Mouse (Mus musculus) T-helper 1 cell (primary cell): ENCODE data around the gene Pdgfd.

Experiments used
- in situ Hi-C: fragments of 300-600 bp; cut with MboI, MseI; formaldehyde crosslinking; loops from one replicate; pipeline ENCODE4 v1.15.1; 2025; ENCODE audit warnings: high pct_unique_total_duplicates

The Pdgfd gene

DNA sequence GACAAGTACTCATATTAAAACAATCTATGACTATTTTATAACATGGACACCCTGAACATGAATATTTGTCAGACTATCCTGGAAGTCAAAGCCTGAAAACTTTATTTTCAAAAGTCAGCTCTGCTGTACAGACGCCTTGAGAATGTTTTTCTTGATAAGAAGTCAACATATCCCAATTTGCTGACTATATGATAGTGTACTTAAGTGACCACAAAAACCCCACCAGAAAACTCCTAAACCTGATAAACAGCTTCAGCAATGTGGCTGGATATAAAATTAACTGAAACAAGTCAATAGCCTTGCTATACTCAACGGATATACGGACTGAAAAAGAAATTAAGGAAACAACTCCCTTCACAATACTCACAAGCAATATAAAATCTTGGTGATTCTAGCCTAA lies 137.5 kb downstream of the Pdgfd start:
- in situ Hi-C loops = no loop called here

DNA sequence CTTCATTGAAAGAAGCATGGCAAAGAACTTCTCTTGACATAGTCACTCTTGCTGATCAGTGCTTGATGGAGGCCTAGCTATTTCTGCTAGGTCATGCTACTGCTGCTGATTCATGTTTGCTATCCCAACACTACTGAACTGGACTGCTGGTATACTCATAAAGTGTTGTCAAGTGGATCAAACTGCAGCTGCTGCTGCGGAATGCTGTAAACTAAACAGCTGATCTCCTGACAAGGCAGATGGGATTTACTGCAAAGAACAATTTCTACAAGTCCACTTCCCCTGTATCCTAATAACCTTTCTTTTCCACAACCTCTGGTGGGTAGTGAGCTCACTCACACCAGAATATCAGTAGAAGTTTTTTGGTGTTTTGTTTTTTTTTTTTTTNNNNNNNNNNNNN lies 148.7 kb downstream of the Pdgfd start:
- in situ Hi-C loops = loop anchor here (5.0 kb wide), 1 partner anchor 1510 kb away; no protein-coding TSS in a partner anchor

DNA sequence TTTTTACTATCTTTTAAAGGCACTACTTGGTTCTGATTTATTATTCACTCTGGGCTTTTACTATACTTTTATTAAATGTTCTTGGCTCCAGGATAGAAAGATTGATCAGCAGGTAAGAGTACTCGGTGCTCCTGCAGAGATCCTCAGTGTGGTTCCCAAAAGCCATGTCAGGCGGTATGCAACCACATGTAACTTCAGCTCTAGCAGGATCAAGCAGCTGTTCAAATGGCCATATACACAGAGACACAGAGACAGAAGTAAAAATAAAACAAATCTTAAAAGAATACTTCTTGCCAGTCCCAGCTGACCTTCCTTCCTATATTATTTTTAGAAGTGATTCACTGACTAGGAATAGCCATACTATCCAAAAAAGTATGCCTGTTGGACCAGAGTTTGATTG lies 157.0 kb downstream of the Pdgfd start:
- in situ Hi-C loops = no loop called here

- in situ Hi-C loops = no loop called here
These were observed 165.1 kb downstream of the Pdgfd start for GRCm38 (mm10) chr9:6333499-6333898.

GRCm38 (mm10) chr9:6336236-6336635 lies 167.9 kb downstream of the Pdgfd start:
- in situ Hi-C loops = no loop called here

GRCm38 (mm10) chr9:6337891-6338290 lies 169.5 kb downstream of the Pdgfd start:
- in situ Hi-C loops = no loop called here

GRCm38 (mm10) chr9:6338344-6338743 lies 170.0 kb downstream of the Pdgfd start:
- in situ Hi-C loops = no loop called here

DNA sequence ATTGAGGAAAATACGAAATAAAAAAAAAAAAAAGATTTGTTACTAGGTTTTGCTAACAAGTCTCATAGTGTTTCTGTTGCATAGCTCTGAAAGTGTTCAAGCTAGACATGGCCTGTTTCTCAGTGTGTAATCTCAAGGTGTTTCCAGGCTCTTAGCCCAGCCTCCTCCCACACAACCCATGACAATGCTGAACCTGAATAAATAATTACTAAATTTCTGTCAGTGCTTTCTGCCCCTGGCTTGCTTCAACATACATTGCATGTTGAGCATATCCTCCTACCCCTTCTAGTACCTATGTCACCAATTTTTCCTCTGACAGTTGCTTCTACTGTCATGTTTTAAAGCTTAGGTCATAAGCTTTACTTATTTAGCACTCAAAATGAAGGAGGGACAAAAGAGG lies 171.0 kb downstream of the Pdgfd start:
- in situ Hi-C loops = no loop called here

DNA sequence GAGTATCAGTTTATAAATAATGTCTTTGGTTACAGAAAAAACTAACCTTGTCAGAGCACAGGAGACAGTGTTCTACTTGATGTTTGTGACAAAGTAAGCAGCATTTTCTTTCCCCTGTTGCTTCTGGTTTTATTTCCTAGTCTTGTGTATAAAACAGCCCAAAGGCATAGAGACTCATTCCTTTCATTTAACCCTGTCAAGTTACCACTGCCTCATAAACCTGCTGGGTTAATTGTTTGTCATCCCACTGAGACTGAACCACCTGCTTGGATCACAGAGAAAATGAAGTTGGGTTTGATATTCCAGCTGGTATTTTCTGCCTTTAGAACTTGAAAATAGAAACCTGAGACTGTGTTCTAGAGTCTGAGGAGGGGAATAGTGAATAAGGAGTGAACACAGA lies 172.4 kb downstream of the Pdgfd start:
- in situ Hi-C loops = no loop called here

GRCm38 (mm10) chr9:6342854-6343253 lies 174.5 kb downstream of the Pdgfd start:
- in situ Hi-C loops = no loop called here

DNA sequence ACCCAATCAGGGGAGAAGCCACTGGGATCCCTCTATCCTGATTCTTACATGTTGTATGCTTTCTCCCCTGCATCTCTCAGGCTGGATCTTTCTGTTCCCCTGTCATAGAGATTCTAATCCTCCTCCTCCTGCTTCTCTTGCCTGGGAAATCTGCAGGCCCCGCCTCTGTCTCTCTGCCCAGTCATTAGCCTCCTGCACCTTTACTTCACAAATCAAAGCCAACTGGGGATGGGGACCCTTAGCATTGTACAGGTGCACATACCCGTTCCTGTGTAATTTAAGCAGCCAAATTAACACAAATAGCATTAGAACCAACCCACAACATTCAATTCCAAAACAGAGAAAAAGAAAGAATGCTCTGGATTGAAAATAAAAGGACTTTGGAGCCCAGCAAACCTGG lies 176.1 kb downstream of the Pdgfd start:
- in situ Hi-C loops = no loop called here

- in situ Hi-C loops = no loop called here
These were observed 176.5 kb downstream of the Pdgfd start for GRCm38 (mm10) chr9:6344924-6345323.

DNA sequence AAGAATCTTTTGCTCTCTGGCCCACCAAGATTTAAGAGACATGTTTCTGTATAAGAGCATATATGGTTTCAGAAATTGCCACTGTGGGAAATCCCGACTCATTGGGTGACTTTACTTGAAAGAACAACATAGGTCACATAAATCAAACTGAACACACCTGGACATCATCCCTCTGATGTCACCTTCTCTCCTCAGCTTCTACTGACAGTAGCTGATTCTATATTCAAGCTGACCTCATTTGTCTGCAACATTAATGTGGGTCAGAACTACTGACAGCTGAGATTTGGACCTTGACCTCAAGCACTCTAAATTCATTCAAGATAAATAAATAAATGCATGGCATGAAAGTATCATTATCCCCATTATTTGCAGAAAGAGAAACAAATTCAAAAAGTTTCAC lies 177.0 kb downstream of the Pdgfd start:
- in situ Hi-C loops = no loop called here

DNA sequence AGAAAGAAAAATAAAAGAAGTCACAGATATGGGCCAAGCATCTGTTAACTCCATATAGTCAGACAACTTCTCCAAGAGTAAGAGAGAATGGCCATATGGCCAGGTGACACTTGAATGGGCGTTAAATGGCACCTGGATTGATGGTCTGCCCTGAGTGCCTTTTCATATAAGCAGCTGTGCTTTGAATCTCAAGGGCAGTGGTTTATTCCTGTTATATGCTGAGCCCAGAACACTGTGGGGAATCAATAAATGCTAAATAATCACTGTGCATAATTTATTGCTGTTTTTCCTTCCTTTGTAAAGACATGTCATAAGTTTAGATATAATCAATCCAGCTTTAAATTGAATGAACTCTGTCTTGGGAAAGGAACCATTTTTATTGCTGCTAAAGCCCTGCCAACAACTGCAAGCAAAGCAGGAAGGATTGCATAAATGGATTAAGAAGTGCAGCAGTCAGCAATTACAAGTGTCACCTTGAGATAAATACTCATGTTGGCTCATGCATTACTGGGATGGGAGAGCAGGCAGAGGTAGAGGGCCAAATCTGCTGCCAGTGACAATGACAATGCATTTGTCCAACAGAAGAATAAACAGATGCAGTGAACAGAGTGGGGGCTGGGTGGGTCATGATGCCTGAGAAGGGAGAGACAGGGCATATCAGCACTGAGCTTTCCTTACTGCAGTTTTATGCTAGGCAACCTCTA lies 185.0 kb downstream of the Pdgfd start:
- in situ Hi-C loops = no loop called here

DNA sequence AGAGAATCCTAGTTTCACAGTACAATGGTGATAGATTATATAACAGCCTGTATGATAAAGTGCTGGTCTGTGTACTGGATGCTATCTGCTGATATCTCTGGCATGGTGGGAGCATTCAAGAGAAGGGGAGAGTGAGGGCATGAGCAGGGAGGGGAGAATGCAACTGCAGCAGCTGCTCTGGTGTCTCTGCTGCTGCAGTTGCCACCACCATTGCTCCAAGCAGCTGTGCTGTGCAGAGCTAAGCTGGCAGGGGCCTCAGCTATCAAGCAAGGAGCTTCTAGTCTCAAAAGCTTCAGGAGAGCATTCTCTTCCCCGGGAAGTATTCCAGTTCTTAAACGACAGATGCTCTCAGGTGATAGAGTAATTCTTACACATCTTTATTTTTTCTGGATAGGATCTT lies 192.4 kb downstream of the Pdgfd start:
- in situ Hi-C loops = no loop called here

- in situ Hi-C loops = no loop called here
These were observed 198.2 kb downstream of the Pdgfd start for GRCm38 (mm10) chr9:6366550-6366949.

DNA sequence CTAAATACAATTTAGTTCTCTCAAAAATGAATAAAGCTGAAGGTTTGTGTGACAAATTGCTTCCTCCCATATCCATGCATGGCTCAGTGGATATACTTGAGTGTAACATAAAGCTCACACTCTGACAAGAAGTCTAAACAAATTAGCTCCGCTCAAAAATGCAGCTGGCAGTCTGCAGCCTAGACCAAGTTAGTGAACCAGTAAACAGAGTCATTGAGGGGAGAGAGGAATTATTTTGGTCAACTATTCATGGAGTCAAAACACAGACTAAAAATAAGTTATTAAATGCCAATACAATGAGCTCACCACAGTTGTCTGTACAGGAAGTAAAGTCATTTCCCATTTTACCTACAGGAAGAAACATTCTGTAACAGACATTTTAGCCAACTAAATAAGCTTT lies 233.4 kb downstream of the Pdgfd start:
- in situ Hi-C loops = no loop called here

DNA sequence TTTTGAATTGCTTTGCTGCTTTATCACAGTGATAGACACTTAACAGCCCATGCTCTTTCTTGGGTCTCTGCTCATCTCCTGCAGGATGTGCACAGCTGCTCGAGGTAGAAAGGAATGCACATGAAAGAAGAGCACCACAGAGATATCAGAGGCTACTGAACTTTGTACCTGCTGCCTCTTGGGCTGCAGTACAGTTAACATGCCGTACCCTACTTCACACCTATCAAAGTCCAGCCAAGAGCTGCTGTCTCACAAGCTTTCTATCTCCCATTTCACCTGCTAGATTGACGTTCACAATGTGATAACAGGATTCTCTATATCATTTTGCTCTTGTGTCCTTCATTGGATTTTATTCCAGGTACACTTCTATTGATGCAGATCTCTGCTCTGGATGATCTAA lies 238.2 kb downstream of the Pdgfd start:
- in situ Hi-C loops = no loop called here

- in situ Hi-C loops = no loop called here
These were observed 239.6 kb downstream of the Pdgfd start for GRCm38 (mm10) chr9:6407972-6408371.

- in situ Hi-C loops = no loop called here
These were observed 256.2 kb downstream of the Pdgfd start for GRCm38 (mm10) chr9:6424606-6425005.
